Mouse (Mus musculus) kidney, adult 2 months (tissue): ENCODE results near the gene Lrrc36.

ENCODE experiments used
- CTCF ChIP-seq: fragments of 200-500 bp; conservative IDR thresholded peaks from 2 replicates; pipeline ENCODE4 v1.5.1; 2011; ENCODE audit warnings: low read depth, mild to moderate bottlenecking, control low read depth, low read length, moderate library complexity, mixed read lengths; ENCODE audit not compliant: insufficient read depth, insufficient read length
- POLR2A ChIP-seq: fragments of 200-500 bp; IDR thresholded peaks from one replicate; pipeline ENCODE4 v1.6.1; 2011; ENCODE audit warnings: low read depth, low read length, control low read depth

DNA sequence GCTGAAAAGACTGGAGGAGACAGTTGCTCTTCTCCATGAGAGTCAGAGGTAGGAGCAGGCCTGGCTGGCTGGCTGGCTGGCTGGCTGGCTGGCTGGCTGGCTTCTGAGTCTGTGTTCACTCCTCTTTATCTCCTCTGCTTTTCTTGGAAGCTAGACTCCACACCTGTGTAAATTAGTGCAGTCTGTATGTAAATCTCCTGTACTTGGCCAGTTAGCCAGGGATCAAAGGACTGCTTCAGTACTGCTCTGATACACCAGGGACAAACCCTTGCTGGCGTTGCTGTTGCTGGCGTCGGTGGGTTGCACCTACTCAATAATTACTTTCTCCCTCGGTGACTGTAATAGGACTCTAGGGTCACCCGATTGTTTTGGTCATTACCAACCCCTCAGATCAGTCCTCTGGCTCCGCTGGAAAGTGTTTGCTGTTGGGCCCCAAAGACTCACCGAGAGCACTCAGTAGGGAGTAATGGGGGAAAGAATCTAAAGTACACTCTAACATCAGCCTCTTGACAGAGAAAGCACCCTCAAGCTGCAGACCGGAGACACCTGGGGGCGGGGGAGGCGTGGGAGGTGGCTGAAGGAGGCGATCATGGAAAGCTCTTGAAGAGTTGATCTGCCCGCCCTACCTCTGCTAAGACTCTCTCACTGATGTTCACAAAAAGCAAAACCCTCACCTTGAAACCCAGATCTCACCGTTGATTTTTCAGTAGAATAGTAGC, 47.9 kb downstream of the Lrrc36 start:
- TF ChIP-seq CTCF: no peak
- no peak for TF ChIP-seq POLR2A
